Mouse (Mus musculus): ENCODE results near the gene Tmem63c. TPM values are rescaled to one million over a fixed set of nuclear protein-coding genes. Genes with fewer than 3 reads are reported as not detected.

Tmem63c gene
- 0.10 and 0.11 TPM in 2 replicates for polyA plus RNA-seq (2012; rRNA removed)

- no peak for DNase-seq (ENCODE audit: low read depth)
Measured at GRCm38 (mm10) chr12:87021040-87021439, at the start of gene Tmem63c. Gene Tmem63c, plus strand, starts transcription at chr12:87021340.

DNA sequence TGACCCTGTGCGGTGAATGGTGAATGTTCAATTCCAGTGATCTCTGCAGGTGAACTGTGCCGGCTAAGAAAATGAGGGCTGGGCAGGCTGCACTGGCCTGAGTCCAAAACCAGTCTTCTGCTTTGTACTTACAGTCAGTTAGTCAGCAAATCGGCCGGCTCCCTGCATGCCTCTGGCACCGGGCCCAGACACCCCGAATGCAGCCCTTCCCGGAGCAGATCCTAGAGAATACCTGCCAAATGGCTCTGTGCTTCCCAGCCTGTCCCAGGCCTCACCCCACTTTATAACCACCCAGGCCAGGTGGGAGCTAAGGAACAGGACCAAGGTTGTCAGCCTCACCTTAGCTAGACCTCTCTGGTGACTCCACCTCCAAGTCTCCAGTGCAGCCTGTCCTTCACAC lies 47.9 kb upstream of the Tmem63c start:
- no peak for DNase-seq (ENCODE audit: low read depth)

DNA sequence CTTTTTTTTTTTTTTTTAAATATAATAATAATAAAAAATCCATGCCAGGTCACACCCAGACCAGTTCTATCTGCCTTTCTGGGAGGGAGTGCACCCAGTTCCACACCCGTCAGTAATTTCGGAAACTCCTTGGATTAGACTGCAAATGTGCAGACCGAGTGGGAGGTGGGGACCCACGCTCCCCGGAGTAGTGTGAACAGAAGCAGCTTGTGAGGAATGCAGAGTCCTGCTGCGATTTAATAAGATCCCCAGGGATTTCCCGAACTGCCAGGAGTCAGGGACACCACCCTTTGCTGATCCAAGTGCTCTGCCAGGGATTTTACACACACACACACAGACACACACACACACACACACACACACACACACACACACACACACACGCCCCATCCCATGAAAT lies 47.4 kb upstream of the Tmem63c start:
- DNase-seq (ENCODE audit: low read depth) = no peak

DNA sequence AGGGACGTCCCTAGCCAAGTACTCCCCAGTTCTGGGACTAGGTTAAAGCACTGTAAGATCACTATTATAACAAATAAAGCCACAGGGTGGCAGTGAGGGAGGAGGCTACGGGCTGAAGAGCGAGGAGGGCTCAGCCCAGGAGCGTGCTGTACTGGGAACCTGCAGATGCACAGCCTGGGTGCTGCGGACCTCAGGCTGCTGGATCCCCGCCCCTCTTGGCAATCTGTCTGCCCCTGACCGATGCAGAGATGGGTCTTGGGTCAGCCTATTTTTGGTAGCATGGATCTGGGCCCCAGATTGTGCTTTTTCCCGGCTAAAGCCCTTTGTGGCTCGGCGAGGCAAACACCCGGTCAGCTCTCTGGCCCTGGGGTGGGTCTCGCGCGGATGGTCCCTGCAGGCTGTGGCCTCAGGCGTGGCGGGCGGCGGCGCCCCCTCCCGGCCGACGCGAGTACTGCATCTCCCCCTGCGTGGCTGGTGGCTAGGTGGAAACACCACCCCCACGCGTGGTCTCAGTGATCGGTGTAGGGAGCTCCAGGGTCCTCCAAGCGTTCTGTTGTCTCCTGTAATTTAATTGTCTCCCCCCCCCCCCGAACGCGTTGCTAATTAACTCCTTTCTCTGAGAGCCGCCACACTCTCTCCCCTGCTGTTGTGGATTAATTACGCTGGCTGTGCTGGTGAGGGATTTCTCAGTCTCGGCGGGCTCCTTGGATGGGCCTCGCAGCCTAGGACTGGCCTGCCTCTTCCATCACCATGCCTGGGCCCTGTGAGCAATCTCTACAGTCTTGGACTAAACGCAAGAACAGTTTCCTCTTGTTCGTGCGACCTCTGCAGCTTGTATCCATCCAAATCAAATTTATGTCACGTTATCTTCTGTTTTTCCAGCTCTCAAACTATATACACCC lies 46.5 kb upstream of the Tmem63c start:
- no peak for DNase-seq (ENCODE audit: low read depth)

DNA sequence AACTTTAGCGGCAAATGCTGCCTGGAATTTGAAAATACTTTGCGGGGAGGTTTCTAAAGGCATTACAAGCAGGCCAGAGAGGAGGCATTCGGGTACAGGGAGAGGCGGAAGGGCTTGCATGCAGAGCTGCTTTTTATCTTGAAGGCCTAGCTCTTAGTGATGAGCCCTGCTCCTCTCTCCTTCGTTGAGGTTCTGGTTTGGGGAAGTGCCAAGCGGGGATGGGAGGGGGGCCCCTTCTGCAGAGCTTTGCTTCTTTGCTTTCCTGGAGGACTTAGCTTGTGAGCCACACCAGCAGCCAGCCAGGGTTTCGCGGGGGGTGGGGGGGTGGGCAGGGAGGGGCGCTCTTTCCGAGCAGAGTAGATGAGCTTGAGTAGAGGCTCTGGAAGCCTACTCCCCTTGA lies 45.4 kb upstream of the Tmem63c start:
- no peak for DNase-seq (ENCODE audit: low read depth)

DNA sequence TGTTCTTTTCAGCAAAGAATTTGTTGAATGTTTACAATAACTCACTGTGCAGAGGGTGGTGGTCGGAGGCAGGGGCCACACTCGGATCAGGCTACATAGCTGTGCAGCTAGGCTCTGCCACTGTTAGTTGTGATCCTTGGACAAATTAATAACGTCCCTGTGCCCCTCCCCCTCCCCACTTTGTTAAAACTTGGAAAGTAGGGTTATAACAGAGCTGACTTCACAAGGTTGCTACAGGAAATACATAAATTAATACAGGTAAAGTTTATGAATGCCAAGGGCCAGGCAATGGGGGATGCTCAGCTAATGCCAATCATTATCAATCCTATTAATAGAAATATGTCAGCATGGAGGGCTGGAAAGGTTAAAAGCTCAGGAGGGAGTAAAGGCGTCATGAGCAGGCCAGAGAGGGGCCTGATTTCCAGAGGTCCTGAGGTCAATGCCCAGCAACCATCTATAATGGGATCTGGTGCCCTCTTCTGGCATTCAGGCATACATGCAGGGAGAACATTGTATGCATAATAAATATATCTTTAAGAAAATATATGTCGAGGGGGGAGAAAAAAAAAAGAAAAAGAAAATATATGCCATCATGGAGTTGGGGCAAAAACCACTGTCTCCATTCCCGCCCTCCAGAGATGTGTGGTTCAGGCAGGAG lies 44.5 kb upstream of the Tmem63c start:
- no peak for DNase-seq (ENCODE audit: low read depth)

- no peak for DNase-seq (ENCODE audit: low read depth)
Measured at GRCm38 (mm10) chr12:86977833-86978232, 43.3 kb upstream of the Tmem63c start.

DNA sequence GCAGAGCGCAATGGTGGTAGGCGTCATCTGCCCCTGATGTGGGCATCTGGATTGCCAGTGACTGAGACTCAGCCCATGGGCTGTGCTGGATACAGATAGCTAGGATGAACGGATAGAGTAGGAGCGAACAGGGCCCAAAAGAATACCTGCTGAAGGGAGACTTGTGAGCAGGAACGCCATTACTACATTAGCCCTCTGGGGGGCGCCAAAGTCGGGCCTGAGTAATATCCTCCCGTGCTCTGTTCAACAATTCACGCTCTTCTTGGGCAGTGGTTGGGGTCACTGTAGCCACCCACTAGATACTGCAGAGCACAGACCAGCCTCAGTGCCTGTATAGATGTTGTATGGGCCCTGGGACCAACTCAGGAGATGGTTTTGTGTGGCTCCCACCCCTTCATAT lies 40.0 kb upstream of the Tmem63c start:
- DNase-seq (ENCODE audit: low read depth) = no peak

DNA sequence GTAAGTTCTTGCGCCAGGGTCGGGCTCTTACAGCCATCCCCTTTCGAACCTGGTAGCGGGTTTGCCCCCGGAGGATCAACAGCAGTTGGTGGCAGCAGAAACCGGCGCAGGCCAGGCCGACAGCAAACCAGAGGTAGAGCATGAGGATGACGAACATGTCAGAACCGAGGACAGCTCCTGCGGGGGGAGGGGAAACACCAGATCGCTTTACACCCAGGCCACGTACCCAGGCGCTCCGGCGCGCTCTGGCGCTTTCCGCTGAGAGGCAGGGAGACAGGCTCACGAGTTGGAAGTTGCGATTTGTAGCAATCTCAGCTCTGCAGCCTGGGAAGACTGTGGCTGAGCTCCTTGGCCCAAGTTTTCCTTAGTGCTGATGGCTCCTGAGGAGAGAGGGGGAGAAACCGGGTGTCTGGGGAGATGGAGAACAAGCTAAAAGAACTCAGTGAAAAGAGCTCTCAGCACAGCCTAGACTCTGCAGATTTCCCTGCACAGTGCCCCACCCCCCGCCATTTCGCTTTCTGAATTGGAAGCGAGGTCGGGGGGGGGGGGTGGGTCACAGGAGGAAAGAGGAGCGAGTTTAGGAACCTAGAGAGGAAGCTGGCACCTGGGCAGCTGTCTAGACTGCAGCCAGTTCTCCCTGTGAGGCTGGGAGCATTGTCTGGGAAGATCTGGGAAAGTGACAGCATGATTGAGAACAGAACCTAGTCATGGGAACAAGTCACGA lies 37.5 kb upstream of the Tmem63c start:
- no peak for DNase-seq (ENCODE audit: low read depth)

DNA sequence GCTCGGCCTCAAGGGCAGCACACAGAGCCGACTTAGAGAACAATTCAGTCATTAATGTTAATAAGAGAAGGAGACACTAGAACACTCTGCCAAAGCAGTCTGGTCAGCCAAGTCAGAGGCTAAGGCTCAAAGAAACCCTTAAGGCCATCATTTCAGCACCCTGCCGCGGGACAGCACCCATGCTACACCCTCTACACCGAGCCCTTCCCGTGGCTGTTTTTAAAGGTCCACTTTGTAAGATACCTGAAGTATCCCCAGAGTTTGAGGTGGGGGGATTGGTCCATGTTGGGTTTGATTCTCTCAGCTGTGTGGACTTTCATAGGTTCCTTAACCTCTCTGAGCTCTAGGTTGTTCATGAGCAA lies 37.0 kb upstream of the Tmem63c start:
- no peak for DNase-seq (ENCODE audit: low read depth)

DNA sequence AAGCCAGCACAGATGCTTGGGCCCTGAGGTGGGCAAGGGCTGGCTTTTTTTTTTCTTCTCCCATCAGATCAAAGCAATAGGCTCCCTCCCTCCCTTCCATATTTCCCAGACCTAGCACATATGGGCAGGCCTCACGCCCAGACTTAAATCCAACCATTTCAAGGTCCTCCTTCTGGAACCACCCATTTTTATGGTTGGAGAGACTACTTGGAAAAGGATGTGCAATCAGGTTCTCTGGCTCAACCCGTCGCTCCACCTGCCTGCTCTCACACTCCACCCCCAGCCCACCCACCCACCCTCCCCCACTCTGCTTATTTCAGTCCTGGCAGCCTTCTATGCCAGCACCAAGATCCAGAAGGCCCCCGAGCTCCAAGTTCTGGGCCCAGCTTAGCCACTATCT lies 34.6 kb upstream of the Tmem63c start:
- no peak for DNase-seq (ENCODE audit: low read depth)

- DNase-seq (ENCODE audit: low read depth) = no peak
Measured at GRCm38 (mm10) chr12:86988227-86988626, 32.9 kb upstream of the Tmem63c start.

DNA sequence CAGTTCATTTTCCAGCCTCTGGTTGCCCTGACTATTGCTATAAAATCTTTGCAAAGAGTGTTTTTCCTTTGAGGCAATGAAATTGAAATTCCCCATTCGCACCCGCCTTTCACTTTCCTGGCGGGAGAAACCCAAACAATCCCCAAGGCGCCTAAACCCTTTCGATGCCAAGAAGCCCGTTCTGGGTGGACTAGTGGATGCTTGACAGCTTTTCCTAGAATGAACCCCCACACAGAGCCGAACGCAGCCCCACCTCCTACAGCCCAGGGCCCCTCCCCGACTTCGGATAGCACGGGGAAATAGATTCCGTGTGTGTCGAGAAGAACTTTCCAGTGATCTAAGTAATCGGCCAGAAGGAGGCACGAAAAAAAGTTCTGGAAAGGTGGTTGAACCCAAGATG lies 31.8 kb upstream of the Tmem63c start:
- DNase-seq (ENCODE audit: low read depth) = no peak

DNA sequence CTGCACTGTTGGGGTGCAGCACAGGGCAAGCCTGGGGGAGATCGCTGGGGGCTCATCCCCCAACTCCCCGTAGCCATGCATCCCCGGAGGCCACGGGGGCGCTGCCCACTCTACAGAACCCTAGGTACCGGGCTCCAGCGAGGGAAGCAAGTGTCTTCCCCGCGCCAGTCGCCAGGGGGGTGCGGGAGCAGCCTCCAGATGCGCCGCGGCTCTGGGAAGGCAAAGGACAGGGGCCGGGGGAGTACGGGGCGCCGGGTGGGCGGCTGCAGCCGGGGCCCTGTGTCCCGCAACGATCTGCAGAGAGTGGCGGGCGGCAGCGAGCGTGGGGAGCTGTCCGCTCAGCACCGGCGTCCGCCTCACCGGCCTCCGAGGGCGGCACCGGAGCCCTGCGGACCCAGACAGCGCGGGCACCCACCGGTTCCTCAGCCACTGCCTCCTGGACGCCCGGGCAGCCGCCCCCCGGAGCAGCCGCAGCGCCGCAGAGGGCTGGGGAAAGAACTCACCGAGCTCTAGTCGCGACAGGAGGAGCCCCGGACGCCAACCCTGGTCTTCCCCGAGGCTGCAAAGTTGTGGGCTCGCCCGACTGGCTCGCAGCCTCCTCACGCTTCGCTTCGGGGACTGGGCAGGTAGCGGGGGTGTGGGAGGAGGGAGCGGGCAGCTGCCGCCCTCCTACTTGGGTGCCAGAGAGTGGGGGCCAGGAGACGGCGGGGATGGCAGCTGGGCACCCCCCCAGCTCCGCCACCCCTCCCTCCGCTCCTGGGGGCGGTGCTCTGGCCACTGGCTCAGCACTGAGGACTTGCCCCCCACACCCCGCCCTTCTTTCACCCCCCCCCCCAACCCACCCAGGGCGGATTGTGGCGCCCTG lies 31.0 kb upstream of the Tmem63c start, which contains the start of gene Zdhhc22:
TSS of gene Zdhhc22 (minus strand) at position 541 of the 865 bp plus-strand sequence.
- DNase-seq (ENCODE audit: low read depth) = no peak

- DNase-seq (ENCODE audit: low read depth) = no peak
Measured at GRCm38 (mm10) chr12:86990755-86991110, 30.4 kb upstream of the Tmem63c start.

- no peak for DNase-seq (ENCODE audit: low read depth)
Measured at GRCm38 (mm10) chr12:86994166-86994565, 27.0 kb upstream of the Tmem63c start.

DNA sequence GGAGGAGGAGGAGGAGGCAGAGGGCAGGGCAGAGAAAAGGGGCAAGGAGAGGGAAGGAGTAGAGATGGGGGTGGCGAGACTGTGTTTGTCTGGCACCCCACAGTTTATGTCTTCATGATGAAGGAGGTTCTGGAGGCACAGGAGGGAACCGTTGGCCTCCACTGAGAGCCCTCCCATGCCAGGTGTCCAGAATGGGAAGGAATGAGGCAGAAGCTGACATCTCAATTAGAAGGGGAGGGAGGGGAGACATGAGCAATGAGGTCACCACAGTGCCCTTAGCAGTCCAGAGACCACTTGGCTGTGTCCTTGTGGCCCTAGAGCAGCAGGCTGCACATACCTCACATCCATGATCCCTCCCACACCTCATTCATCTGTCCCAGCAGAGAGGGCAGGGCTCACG lies 26.4 kb upstream of the Tmem63c start:
- no peak for DNase-seq (ENCODE audit: low read depth)

- no peak for DNase-seq (ENCODE audit: low read depth)
Measured at GRCm38 (mm10) chr12:86995931-86996330, 25.2 kb upstream of the Tmem63c start.

- no peak for DNase-seq (ENCODE audit: low read depth)
Measured at GRCm38 (mm10) chr12:86998699-86999098, 22.4 kb upstream of the Tmem63c start.

GRCm38 (mm10) chr12:86999283-86999820 lies 21.8 kb upstream of the Tmem63c start:
- no peak for DNase-seq (ENCODE audit: low read depth)

GRCm38 (mm10) chr12:87000151-87000839 lies 20.8 kb upstream of the Tmem63c start:
- no peak for DNase-seq (ENCODE audit: low read depth)
